8 mouse cellular contexts compared by ENCODE assay signal in genomic region chr14:118674705-118675139, GRCm38 (mm10). TPM values are rescaled to one million over a fixed set of nuclear protein-coding genes. Genes with fewer than 3 reads are reported as not detected.
DNase-seq lines count a peak whose midpoint lies in the region; TF ChIP-seq lines count a peak whose summit lies in the region.
"Had no signal": no experiment of that assay in that cellular context is flagged by ENCODE, and none has a peak within 500 bp of the region (broad histone marks: within the 10 kb centered on the region; RNA-seq: fewer than 3 reads in every experiment).

No protein-coding gene starts in this region.

- no peaks in the 10 kb centered on the region for H3K36me3 ChIP-seq in myocyte (ENCODE audit: control insufficient read depth, insufficient read depth)
- H3K36me3 ChIP-seq: neural tube, embryonic 12.5 days had no signal

- WGBS in lung, adult 2 months: 49% methylated on average over 11 of the region's 11 CpGs

- H3K4me2 ChIP-seq in myocyte (ENCODE audit: low read depth): peak overlapping the region; percentile 18
- H3K4me2 ChIP-seq: neural tube, embryonic 12.5 days had no signal

- H3K4me1 ChIP-seq in lung, adult 2 months (ENCODE audit: control insufficient read depth, insufficient read depth, low read length): no peaks in the 10 kb centered on the region; the same call in 1 of the 2 replicates
- H3K4me1 ChIP-seq: neural tube, embryonic 12.5 days had no signal

- DNase-seq in lung, adult 18-20 months: peak; percentile 59 to 67
- no peak for DNase-seq in lung, adult 2 months
- DNase-seq in adrenal gland, postnatal 14 days: peak; percentile 70
- peak; percentile 33 for DNase-seq in gastrocnemius, postnatal 10 days
- no peak for DNase-seq in embryo, embryonic 11 days
- DNase-seq in testis, postnatal 14 days (ENCODE audit: low spot score): no peak

- no peak overlapping the region for H3K4me3 ChIP-seq in lung, adult 2 months (replicated peaks; ENCODE audit: extremely low read depth, low read depth, low read length)
- no peak overlapping the region for H3K4me3 ChIP-seq in myocyte
- H3K4me3 ChIP-seq: neural tube, embryonic 12.5 days had no signal

- H3ac ChIP-seq in myocyte (ENCODE audit: control insufficient read depth, insufficient read length): no peak overlapping the region

- no peaks in the 10 kb centered on the region for H3K27me3 ChIP-seq in myocyte (ENCODE audit: control insufficient read depth, insufficient read depth, insufficient read length)
- H3K27me3 ChIP-seq: neural tube, embryonic 12.5 days had no signal

- TF ChIP-seq POLR2A in lung, adult 2 months (IDR thresholded peaks at IDR 0.05; ENCODE audit: borderline replicate concordance, extremely low read depth, low read depth, low read length): no peak
- TF ChIP-seq POLR2A in myocyte (IDR thresholded peaks at IDR 0.05; ENCODE audit: insufficient read length, low read depth): no peak

- TF ChIP-seq CTCF in lung, adult 2 months (IDR thresholded peaks at IDR 0.05; ENCODE audit: insufficient read depth, low read length): no peak

- no peaks in the 10 kb centered on the region for H3K79me2 ChIP-seq in myocyte (ENCODE audit: control insufficient read depth, insufficient read depth)

TF ChIP-seq in myocyte, 11 proteins besides CTCF, POLR2A, EP300 and RAD21:
- no peak for TF ChIP-seq REST (IDR thresholded peaks at IDR 0.05; ENCODE audit: insufficient read depth, insufficient read length)
- no peak for TF ChIP-seq SRF (IDR thresholded peaks at IDR 0.05; ENCODE audit: control insufficient read depth, insufficient read length, low read depth)
- no peak for TF ChIP-seq CEBPB (IDR thresholded peaks at IDR 0.05; ENCODE audit: insufficient read depth, poor library complexity, severe bottlenecking)
- TF ChIP-seq TCF12 (IDR thresholded peaks at IDR 0.05; ENCODE audit: insufficient read depth, poor library complexity, severe bottlenecking): peak; percentile 20
- TF ChIP-seq MYOG (IDR thresholded peaks at IDR 0.05; ENCODE audit: control insufficient read depth in 1 of 3, insufficient read depth in 1 of 3, insufficient read length in 2 of 3, low read depth in 2 of 3): peak; percentile 18 to 96 (median 86)
- TF ChIP-seq POLR2AphosphoS2 (IDR thresholded peaks at IDR 0.05; ENCODE audit: insufficient read length, low read depth): no peak
- TF ChIP-seq USF1 (IDR thresholded peaks at IDR 0.05; ENCODE audit: low read depth): no peak
- TF ChIP-seq MYOD1 (IDR thresholded peaks at IDR 0.05; ENCODE audit: control insufficient read depth in 1 of 3, insufficient read length in 2 of 3, low read depth in 2 of 3): peak in 2 of 3 experiments; percentile 87
- no peak for TF ChIP-seq MAX (IDR thresholded peaks at IDR 0.05; ENCODE audit: low read depth)
- peak; percentile 69 for TF ChIP-seq TCF3 (IDR thresholded peaks at IDR 0.05; ENCODE audit: insufficient read length, low read depth)
- TF ChIP-seq E2F4 (IDR thresholded peaks at IDR 0.05; ENCODE audit: insufficient read depth): no peak

RNA-seq across cellular contexts. Expression of gene Abcc4, which starts 31.3 kb away (rescaled TPM):
- polyA plus RNA-seq in lung, adult 2 months (2012; rRNA removed): 3.6 and 8.7 TPM in 2 replicates
- total RNA-seq in adrenal gland, postnatal 14 days (2021): 9.4 and 10.4 TPM in 2 replicates
- total RNA-seq in gastrocnemius, postnatal 10 days (2021): 1 to 10 TPM; 3.8 to 4.8 TPM
- polyA plus RNA-seq in myocyte (2012; fragmentation: generic; extraction: Trizol): 6.3 TPM

Comparison
In these comparisons a context has a peak if more than half of its experiments do, and no peak if none do; other contexts are left out.
1. DNase-seq: peak in lung, adult 18-20 months (2 of 2), adrenal gland, postnatal 14 days (single experiment) and gastrocnemius, postnatal 10 days (single experiment); none in lung, adult 2 months (single experiment), embryo, embryonic 11 days (single experiment) and testis, postnatal 14 days (single experiment).